Mouse (Mus musculus) right cerebral cortex, adult 18-20 months (tissue): ENCODE measurements around the gene Gm10139.
"Not testable (repeated sequence)": the region's sequence is repeated elsewhere in the genome, so short reads cannot be mapped to it uniquely, and the experiment has no call there.

Experiments used
- DNase-seq: peaks from one replicate; pipeline ENCODE4 v3.0.0; 2022; ENCODE audit warnings: mixed read lengths

The Gm10139 gene

GRCm38 (mm10) chr13:65512378-65512777 is at the start of gene Gm10139:
TSS of gene Gm10139 (plus strand) at chr13:65512678.
- DNase-seq, result not testable (repeated sequence)

GRCm38 (mm10) chr13:65557636-65558035 is 45.2 kb downstream of the Gm10139 start:
- not testable (repeated sequence) for DNase-seq
